Mouse (Mus musculus) liver, postnatal 0 days (tissue): Measurements from ENCODE around the gene Clrn3. TPM values are rescaled to one million over a fixed set of nuclear protein-coding genes. Genes with fewer than 3 reads are reported as not detected.

ENCODE experiments used
- ATAC-seq: fragments of 200-750 bp; cut with Nextera tagmentation; 2 replicates; pipeline ENCODE4 v1.8.0; 2017; ENCODE audit warnings: mild to moderate bottlenecking, moderate library complexity
- DNase-seq: peaks from one replicate; pipeline ENCODE4 v3.0.0-alpha.2; 2016
- H3K27ac ChIP-seq: fragments of 300-500 bp; sonication (generic); 2 replicates; pipeline ENCODE4 v1.5.1; 2014; ENCODE audit warnings: antibody characterized with exemption, moderate library complexity, mild to moderate bottlenecking, low read depth
- H3K27me3 ChIP-seq: fragments of 300-500 bp; sonication (generic); 2 replicates; pipeline ENCODE4 v1.6.1; 2014; ENCODE audit warnings: low read length, control low read depth, mixed read lengths; ENCODE audit not compliant: insufficient read depth
- H3K36me3 ChIP-seq: fragments of 300-500 bp; sonication (generic); replicated peaks from 2 replicates; pipeline ENCODE4 v1.6.1; 2014; ENCODE audit warnings: mild to moderate bottlenecking, control low read depth, low read length, moderate library complexity, mixed read lengths; ENCODE audit not compliant: insufficient read depth
- H3K4me1 ChIP-seq: fragments of 300-500 bp; sonication (generic); 2 replicates; pipeline ENCODE4 v1.6.1; 2014; ENCODE audit warnings: antibody characterized with exemption, mild to moderate bottlenecking, control low read depth; ENCODE audit not compliant: insufficient read depth
- H3K4me2 ChIP-seq: fragments of 300-500 bp; sonication (generic); 2 replicates; pipeline ENCODE4 v1.6.1; 2014; ENCODE audit warnings: low read depth, mild to moderate bottlenecking, low read length, moderate library complexity, mixed read lengths
- H3K4me3 ChIP-seq: fragments of 300-500 bp; sonication (generic); 2 replicates; pipeline ENCODE4 v1.5.1; 2014; ENCODE audit warnings: low read depth, low read length
- H3K9ac ChIP-seq: fragments of 300-500 bp; sonication (generic); replicated peaks from 2 replicates; pipeline ENCODE4 v1.6.1; 2014; ENCODE audit warnings: mild to moderate bottlenecking, moderate library complexity
- H3K9me3 ChIP-seq: fragments of 300-500 bp; sonication (generic); 2 replicates; pipeline ENCODE4 v1.6.1; 2016; ENCODE audit warnings: mild to moderate bottlenecking, control low read depth, low read length, mixed read lengths
- CTCF ChIP-seq: sonication (generic); IDR thresholded peaks from 2 replicates; pipeline ENCODE4 v1.5.1; 2016; ENCODE audit warnings: antibody characterized with exemption, low read depth
- EP300 ChIP-seq: IDR thresholded peaks from 2 replicates; pipeline ENCODE4 v1.6.1; 2016; ENCODE audit warnings: antibody characterized with exemption, low read depth, mild to moderate bottlenecking
- WGBS: fragments of 180-500 bp; shearing (Covaris S2); extraction: QIAGEN DNeasy Blood & Tissue Kit; methylation state at CpG from one replicate; pipeline ENCODE4 v1.1.7; 2014; ENCODE audit not compliant: insufficient replicate concordance; 5-methylcytosine and 5-hydroxymethylcytosine counted together
- polyA plus RNA-seq: library from polyadenylated mRNA; unstranded; fragments of >200 nt; fragmentation: Nextera tagmentation; extraction: Ambion mirVana; gene quantifications from 2 replicates; pipeline ENCODE4 v1.2.1, GENCODE M21; 2015

Clrn3 gene
- polyA plus RNA-seq, 1 experiment from 2014 or later = not detected

GRCm38 (mm10) chr7:135529068-135529467 is 614 bp upstream of the Clrn3 start:
- ATAC-seq (no peak), DNase-seq (no peak)
- H3K4me2 ChIP-seq = no peak overlapping the region
- no peaks in the 10 kb centered on the region for H3K27me3 ChIP-seq
- no peaks in the 10 kb centered on the region for H3K9me3 ChIP-seq
- no peaks in the 10 kb centered on the region for H3K36me3 ChIP-seq
- H3K27ac ChIP-seq = no peak overlapping the region
- no peak for TF ChIP-seq CTCF
- no peak for TF ChIP-seq EP300
- WGBS = 75% methylated on average over 2 of the region's 2 CpGs
- no peak overlapping the region for H3K4me3 ChIP-seq
- H3K4me1 ChIP-seq = no peaks in the 10 kb centered on the region
- no peak overlapping the region for H3K9ac ChIP-seq

GRCm38 (mm10) chr7:135527169-135527568 is 1.3 kb downstream of the Clrn3 start:
- H3K9me3 ChIP-seq = no peaks in the 10 kb centered on the region
- ATAC-seq = no peak
- H3K27me3 ChIP-seq = no peaks in the 10 kb centered on the region
- H3K27ac ChIP-seq = no peak overlapping the region
- no peak for TF ChIP-seq EP300
- no peak for TF ChIP-seq CTCF
- no peak overlapping the region for H3K4me2 ChIP-seq
- H3K9ac ChIP-seq = no peak overlapping the region
- WGBS = 23% methylated on average over 3 of the region's 3 CpGs
- H3K4me3 ChIP-seq = no peak overlapping the region
- DNase-seq = no peak
- H3K4me1 ChIP-seq = peaks cover under 1% of the 10 kb centered on the region
- H3K36me3 ChIP-seq = no peaks in the 10 kb centered on the region

- DNase-seq (no peak), ATAC-seq (no peak)
- 59% methylated on average over 3 of the region's 3 CpGs for WGBS
- no peak for TF ChIP-seq CTCF
- TF ChIP-seq EP300 = no peak
- H3K4me2 ChIP-seq = no peak overlapping the region
- no peak overlapping the region for H3K27ac ChIP-seq
- no peak overlapping the region for H3K9ac ChIP-seq
- H3K4me1 ChIP-seq = peaks cover 6% of the 10 kb centered on the region
- no peaks in the 10 kb centered on the region for H3K9me3 ChIP-seq
- no peak overlapping the region for H3K4me3 ChIP-seq
- no peaks in the 10 kb centered on the region for H3K36me3 ChIP-seq
- no peaks in the 10 kb centered on the region for H3K27me3 ChIP-seq
Measured at GRCm38 (mm10) chr7:135526574-135527152, 1.8 kb downstream of the Clrn3 start.

DNA sequence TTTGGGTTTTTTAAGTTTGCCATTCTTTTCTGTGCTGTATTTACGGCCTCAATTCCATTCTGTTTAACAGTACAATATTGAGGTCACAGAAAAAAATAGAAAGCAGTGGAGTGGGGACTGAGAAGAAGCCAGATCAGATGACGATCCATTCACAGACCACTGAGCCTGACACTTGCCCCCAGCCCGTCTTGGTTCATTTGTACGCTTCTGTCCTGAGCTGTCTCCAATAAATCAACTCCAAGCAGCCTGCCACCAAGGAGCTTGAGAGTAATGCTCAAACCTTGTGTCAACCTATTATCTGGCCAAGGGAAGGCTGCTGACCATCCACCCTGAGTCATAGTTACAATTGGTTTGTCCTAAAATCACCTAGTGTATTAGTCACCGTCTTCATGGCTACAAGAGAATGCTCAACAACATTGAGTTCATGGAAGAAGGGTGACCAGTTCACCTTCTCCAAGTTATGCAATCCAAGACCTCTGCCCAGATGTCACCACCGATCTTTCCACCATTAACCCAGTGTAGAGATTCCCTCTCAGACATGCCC is 4.0 kb downstream of the Clrn3 start:
- ATAC-seq (no peak), DNase-seq (no peak)
- Histone ChIP-seq H3K4me3 (no peak overlapping the region), H3K4me1 (peaks cover 15% of the 10 kb centered on the region), H3K9me3 (no peaks in the 10 kb centered on the region), H3K27me3 (no peaks in the 10 kb centered on the region), H3K9ac (no peak overlapping the region), H3K36me3 (no peaks in the 10 kb centered on the region), H3K27ac (no peak overlapping the region), H3K4me2 (no peak overlapping the region)
- TF ChIP-seq EP300 = no peak
- no peak for TF ChIP-seq CTCF
- 73% methylated on average over 6 of the region's 6 CpGs for WGBS

GRCm38 (mm10) chr7:135523981-135524380 is 4.5 kb downstream of the Clrn3 start:
- DNase-seq = no peak
- H3K4me2 ChIP-seq = no peak overlapping the region

GRCm38 (mm10) chr7:135521755-135522512 is 6.5 kb downstream of the Clrn3 start:
- Histone ChIP-seq H3K4me3 (no peak overlapping the region), H3K27ac (no peak overlapping the region), H3K9me3 (no peaks in the 10 kb centered on the region), H3K27me3 (no peaks in the 10 kb centered on the region), H3K4me1 (peaks cover 19% of the 10 kb centered on the region), H3K4me2 (no peak overlapping the region), H3K36me3 (no peaks in the 10 kb centered on the region), H3K9ac (no peak overlapping the region)
- WGBS = 46% methylated on average over 15 of the region's 15 CpGs
- peak; percentile 85 for ATAC-seq
- DNase-seq = peak; percentile 37
- TF ChIP-seq EP300 (no peak), CTCF (no peak)

More at GRCm38 (mm10) chr7:135523981-135524380, 4.5 kb downstream of the Clrn3 start:
- WGBS = 54% methylated on average over 4 of the region's 4 CpGs
- no peak overlapping the region for H3K9ac ChIP-seq
- no peak for TF ChIP-seq EP300
- no peak for TF ChIP-seq CTCF
- H3K36me3 ChIP-seq = no peaks in the 10 kb centered on the region
- no peak overlapping the region for H3K27ac ChIP-seq
- no peaks in the 10 kb centered on the region for H3K27me3 ChIP-seq
- peaks cover 15% of the 10 kb centered on the region for H3K4me1 ChIP-seq
- ATAC-seq = no peak
- H3K9me3 ChIP-seq = no peaks in the 10 kb centered on the region
- no peak overlapping the region for H3K4me3 ChIP-seq
